Mouse (Mus musculus): ENCODE measurements around the gene Ccdc182.

Ccdc182 gene

GRCm38 (mm10) chr11:88293631-88294393, at the start of gene Ccdc182:
Ccdc182 (plus strand) TSS chr11:88294058.
- no peak for DNase-seq (ENCODE audit: low spot score in 2 of 2)

DNA sequence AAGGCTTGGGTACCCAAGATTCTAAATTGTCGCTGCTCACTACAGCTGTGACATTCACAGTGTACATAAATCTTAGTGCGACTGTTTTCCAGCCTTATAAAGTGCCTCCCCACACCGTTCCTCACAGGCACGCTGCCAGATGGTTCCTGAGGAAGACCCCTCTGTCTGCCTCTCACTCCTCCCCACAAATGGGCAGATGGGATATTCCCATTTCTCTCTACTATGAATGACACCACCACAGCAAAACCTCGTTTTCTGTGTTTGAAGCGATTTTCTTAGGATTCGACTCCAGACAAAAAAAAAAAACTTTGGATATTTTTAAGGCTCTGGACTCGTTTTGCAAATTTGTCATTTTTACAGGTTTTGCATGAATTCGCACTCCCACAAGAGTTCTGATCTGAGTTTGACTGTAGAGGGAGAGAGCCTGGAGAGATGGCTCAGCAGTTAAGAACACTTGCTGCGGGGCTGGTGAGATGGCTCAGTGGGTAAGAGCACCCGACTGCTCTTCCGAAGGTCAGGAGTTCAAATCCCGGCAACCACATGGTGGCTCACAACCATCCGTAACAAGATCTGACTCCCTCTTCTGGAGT, 48.2 kb upstream of the Ccdc182 start:
- no peak for DNase-seq (ENCODE audit: low spot score in 2 of 2)

DNA sequence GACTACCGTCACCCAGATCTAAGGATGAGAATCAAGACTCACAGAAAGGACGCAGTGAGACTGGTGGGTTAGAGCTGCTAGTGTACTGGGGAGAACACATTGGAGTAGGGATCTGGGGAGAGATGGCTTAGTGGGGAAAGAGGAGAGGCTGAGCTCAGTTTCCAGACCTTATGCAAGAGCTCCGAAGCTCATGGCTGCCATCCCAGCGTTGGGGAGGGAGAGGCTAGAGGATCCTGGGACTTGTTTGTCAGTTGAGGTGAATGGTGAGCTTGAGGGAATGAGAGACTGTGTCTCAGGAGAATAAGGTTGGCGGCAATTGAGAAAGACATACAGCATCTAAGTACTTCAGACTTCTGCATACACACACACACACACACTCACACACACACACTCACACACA, 45.2 kb upstream of the Ccdc182 start:
- no peak for DNase-seq (ENCODE audit: low spot score in 2 of 2)

DNA sequence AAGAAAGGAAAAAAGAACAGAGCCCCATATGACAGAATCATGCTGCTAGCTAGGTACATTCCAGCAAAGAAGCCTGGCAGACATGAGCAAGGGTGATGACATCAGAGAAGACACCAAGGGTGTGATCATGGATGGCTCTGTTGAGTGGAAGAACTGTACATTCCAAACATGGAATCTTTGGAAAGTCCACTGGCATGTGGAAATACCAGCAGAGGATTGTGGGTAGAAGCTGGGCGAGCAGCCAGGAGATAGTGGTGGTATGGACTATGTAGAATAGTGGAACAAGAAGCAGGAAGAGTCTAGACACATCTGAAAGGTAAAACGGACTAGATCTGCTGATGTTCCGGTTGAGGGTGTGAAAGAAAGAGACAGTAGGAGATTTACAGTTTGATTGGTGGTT, 43.3 kb upstream of the Ccdc182 start:
- peak in 1 of 2 experiments; percentile 46 for DNase-seq (ENCODE audit: low spot score in 2 of 2)

- no peak for DNase-seq (ENCODE audit: low spot score in 2 of 2)
These were observed 42.6 kb upstream of the Ccdc182 start for GRCm38 (mm10) chr11:88251295-88251694.

GRCm38 (mm10) chr11:88251972-88252766, 41.7 kb upstream of the Ccdc182 start:
- peak; percentile 68 to 80 for DNase-seq (ENCODE audit: low spot score in 2 of 2)

- peak; percentile 51 to 66 for DNase-seq (ENCODE audit: low spot score in 2 of 2)
These were observed 40.9 kb upstream of the Ccdc182 start for GRCm38 (mm10) chr11:88252767-88253513.

DNA sequence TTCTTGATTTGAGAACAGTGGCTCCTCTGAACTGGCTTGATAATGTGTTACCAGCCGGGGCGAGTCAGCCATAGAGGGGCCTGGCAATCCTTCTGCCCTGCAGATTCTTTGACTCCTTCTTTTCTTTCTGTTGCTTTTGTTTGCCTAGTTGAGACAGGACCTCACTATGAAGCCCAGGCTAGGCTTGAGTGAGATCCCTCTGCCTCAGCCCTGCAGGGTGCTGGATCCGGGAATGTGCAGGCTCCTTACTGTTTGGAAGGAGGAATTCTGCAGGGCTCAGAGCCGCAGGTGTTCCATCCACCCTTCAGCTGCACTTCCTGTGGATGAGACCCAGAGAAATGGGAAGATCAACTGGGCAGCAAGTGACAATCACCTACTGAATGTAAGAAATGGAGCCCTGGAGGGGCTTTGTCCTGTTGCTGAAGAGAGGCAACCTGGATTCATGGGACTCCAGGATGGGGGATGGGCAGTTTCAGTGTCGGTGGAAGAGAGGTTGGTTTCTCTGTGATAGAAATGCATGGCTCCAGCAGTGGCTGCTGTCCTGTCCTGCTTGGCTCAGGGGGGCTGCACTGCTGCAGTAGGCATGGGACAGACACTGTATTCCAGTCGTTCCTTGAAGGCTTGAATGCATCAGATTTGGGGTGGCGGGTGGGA, 40.2 kb upstream of the Ccdc182 start:
- DNase-seq (ENCODE audit: low spot score in 2 of 2) = no peak

- no peak for DNase-seq (ENCODE audit: low spot score in 2 of 2)
These were observed 36.2 kb upstream of the Ccdc182 start for GRCm38 (mm10) chr11:88257700-88258099.

- DNase-seq (ENCODE audit: low spot score in 2 of 2) = no peak
These were observed 35.6 kb upstream of the Ccdc182 start for GRCm38 (mm10) chr11:88258212-88258611.

DNA sequence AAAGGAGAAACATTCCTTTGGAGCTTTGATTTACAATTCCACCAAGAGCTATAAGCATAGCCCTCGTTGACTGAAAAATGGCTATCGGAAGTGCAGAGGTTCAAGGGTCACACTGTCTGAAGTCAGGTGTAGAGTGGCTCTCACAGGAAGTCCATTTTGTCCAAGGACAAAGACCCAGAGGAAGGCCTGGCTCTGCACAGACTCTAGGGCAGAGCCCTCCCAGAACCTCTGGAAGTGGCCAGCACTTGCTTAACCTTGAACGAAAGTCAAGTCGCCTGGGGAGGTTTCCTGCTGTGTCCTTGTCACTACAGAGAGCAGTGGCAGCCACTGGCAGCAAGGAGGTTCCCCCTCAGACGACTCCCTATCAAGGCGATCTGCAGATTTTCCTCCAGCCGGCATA, 33.4 kb upstream of the Ccdc182 start:
- DNase-seq (ENCODE audit: low spot score in 2 of 2) = no peak

DNA sequence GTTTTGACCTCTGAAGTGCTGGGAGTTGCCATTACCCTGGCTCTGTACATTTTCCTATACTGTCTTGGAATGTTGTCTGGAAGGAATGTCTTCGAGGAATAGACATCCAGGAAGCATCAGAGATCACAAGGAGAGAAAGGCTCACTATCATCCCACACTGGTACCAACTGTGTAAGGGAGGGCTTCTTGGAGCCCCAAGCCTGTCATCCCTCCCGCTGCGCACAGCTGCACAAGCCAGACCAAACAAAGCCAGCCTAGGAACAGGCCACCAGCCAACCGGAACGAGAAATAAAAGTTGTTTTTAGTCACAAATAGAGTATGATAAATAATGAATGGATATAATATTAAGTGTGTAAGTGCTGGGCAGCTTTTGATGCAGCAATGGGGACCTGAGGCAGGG, 29.0 kb upstream of the Ccdc182 start:
- no peak for DNase-seq (ENCODE audit: low spot score in 2 of 2)

DNA sequence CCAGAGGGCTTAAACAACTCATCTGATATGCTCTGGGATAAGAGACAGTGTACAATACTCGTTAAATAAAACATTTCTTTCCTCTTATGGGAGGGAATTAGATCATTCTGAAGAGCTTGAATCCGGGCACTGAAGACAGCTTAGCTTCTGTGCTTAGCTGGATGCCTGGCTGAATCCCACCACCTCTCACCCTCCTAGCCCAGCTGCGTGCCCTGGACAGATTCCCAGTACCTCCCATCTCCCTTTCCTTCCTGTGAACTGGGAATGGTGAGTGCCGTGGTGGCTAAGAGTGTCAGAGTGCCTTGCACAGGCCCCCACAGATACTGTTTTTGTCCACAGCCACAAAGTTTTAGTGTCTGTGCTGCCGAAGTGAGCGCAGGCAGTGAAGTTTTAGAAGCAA, 27.5 kb upstream of the Ccdc182 start:
- DNase-seq (ENCODE audit: low spot score in 2 of 2) = no peak

GRCm38 (mm10) chr11:88271870-88272269, 22.0 kb upstream of the Ccdc182 start:
- no peak for DNase-seq (ENCODE audit: low spot score in 2 of 2)

DNA sequence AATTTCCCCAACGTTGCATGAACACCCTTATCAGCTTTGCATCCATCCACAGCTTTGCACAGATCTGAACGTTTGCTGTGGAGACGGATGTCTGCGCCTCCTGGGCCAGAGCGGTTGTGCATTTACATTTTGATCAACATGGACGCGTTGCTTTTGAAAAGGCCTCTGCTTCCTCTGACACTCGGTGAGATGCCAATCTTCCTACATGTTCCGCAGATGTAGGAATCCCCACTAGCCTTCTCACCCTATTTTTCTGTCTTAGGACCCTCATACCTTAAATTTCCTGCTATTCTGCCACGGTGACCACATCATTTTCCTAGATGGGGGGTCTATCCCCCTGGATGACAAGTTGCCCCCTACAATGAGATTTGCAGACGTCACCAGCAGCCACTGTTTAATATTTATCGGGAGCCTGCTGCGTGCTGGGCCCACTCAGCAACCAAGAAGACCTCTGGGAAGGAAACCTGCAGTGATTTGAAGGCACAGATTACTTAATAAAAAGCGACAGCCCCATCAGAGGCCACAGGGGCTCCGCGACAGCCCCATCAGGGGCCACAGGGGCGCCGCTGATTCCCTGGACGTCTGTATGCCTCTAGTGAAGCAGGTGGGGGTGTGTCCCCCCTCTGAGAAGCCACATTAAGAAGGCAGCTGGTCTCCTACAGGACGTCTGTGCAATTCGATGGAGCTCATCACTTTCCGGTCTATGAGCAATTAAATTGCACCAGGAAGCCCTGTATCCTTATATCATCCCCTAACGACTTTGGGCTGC, 19.6 kb upstream of the Ccdc182 start:
- no peak for DNase-seq (ENCODE audit: low spot score in 2 of 2)

DNA sequence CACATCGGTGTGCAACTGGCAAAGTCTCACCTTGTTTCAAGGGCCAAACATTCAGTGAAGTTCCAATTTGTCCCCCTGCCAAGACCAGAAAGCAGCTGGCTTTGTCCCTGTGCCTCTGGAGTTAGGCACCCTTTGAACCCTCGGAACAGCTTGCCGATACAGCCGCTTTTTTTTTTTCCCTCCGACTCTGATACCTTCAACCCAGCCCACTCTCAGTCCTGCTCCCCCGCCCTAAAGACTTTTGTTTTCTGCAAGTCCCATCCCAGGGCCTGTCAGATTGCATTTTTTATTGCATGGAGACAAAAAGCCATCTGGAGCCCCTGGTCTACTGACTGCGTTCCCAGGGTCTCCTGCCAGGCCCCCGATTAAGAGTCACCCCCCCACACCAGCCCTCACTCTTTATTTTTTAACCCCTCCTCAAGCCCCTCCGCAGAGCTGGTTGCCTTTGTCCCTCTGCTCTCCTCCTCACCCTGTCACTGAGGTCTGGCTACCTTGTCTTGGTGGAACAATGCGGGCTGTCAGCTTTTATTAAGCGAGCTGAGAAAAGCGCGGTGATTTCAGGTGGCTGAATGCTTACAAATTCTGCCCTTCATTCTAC, 18.9 kb upstream of the Ccdc182 start:
- DNase-seq (ENCODE audit: low spot score in 2 of 2) = no peak

GRCm38 (mm10) chr11:88275949-88276348, 17.9 kb upstream of the Ccdc182 start:
- DNase-seq (ENCODE audit: low spot score in 2 of 2) = no peak

- DNase-seq (ENCODE audit: low spot score in 2 of 2) = no peak
These were observed 17.1 kb upstream of the Ccdc182 start for GRCm38 (mm10) chr11:88276534-88277308.

- DNase-seq (ENCODE audit: low spot score in 2 of 2) = no peak
These were observed 14.9 kb upstream of the Ccdc182 start for GRCm38 (mm10) chr11:88279006-88279405.

Data from heart, adult 9 months (tissue).